Mouse (Mus musculus) MEL-GATA-1-ER (cell line): Measurements from ENCODE around the gene Eif4h.

Experiments used
- DNase-seq: peaks from one replicate; pipeline ENCODE4 v3.0.0-alpha.2; 2012; ENCODE audit warnings: low read depth; ENCODE audit errors: extremely low read depth

The Eif4h gene

GRCm38 (mm10) chr5:134639269-134639682 lies at the start of gene Eif4h:
TSS of gene Eif4h (minus strand) at chr5:134639490.
- peak; percentile 83 for DNase-seq

GRCm38 (mm10) chr5:134688718-134689284 lies 49.5 kb upstream of the Eif4h start:
- DNase-seq, result peak; percentile 94

GRCm38 (mm10) chr5:134688086-134688717 lies 48.9 kb upstream of the Eif4h start, which contains the start of gene Limk1:
TSS of gene Limk1 (minus strand) at chr5:134688598.
- DNase-seq, result no peak

GRCm38 (mm10) chr5:134687187-134687586 lies 47.9 kb upstream of the Eif4h start:
- DNase-seq, result no peak

- no peak for DNase-seq
These were observed 47.3 kb upstream of the Eif4h start for GRCm38 (mm10) chr5:134686541-134686940.

DNA sequence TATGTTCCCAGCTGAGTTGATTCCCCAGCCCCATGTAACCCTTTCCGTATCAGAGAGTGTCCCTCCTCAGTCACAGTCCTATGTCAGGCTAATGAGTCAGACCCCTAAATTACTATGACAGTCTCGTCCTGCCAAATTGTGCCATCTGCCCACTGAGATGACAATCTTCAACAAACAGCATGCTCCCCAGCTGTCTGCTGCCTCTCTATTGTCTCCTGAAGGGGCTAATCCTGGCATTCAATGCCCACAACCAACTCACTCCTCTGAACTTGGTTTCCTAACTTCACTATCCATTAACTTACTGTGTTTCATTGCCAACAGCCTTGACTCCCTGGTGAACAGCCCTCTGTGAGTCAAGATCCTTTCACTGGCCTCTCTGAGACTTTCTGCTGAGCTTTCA lies 45.1 kb upstream of the Eif4h start:
- DNase-seq, result no peak

- no peak for DNase-seq
These were observed 44.5 kb upstream of the Eif4h start for GRCm38 (mm10) chr5:134683813-134684212.

DNA sequence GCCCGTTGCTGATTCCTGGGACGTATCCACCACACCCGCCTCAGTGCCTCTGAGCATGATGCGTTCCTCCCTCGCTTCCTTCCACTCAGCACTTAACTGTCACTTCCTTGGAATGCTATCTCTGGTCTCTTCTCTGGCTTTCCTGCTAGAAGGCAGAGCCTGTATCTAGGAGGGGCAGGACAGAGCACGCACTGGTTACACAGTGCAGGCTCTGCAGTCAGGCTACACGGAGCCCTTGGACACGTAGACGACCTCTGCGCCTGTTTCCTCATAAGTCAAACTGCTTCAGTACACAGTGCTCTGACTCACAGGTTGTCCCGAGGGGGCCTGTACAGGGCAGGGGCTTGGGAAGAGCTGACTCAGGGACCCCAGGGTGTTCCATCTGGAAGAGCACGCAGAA lies 40.9 kb upstream of the Eif4h start:
- no peak for DNase-seq

- DNase-seq, result no peak
These were observed 39.7 kb upstream of the Eif4h start for GRCm38 (mm10) chr5:134678827-134679546.

GRCm38 (mm10) chr5:134678031-134678430 lies 38.7 kb upstream of the Eif4h start:
- no peak for DNase-seq

GRCm38 (mm10) chr5:134677491-134677890 lies 38.2 kb upstream of the Eif4h start:
- DNase-seq, result no peak

- no peak for DNase-seq
These were observed 36.9 kb upstream of the Eif4h start for GRCm38 (mm10) chr5:134675956-134676759.

DNA sequence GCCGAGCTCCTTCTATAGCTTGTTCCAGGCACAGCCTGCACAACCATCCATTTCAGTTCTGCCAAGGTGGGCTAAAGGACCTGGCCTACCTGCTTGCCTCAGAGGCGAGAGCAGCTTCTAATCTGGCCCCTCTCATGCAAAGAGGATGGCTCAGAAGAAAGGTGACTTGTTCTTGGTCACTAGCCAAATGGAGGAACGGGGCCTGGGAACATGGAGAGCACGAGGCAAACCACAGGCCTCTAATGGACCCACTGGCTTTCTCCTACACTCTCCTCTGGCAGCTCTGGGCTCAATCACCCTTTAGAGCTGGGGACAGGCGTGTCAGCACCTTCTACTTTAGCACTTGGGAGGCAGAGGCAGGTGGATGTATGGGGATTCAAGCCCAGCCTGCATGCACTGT lies 35.7 kb upstream of the Eif4h start:
- DNase-seq, result no peak

- DNase-seq, result no peak
These were observed 33.3 kb upstream of the Eif4h start for GRCm38 (mm10) chr5:134672611-134673010.

DNA sequence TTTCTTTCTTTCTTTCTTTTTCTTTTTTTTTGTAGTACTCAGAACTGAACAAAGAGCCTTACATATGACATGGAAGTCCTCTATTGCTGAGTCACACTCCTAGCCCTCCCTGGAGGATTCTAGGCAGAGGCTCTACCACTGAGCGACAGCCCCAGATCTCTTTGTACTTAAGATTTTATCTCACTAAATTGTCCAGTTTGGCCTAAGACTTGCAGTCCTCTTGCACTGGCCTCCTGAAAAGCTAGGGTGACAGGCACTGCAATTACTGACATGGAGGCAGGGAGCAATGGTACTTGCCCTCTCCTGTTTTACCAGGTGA lies 32.9 kb upstream of the Eif4h start:
- DNase-seq, result no peak

GRCm38 (mm10) chr5:134671335-134672197 lies 32.3 kb upstream of the Eif4h start:
- DNase-seq, result no peak

- DNase-seq, result no peak
These were observed 29.9 kb upstream of the Eif4h start for GRCm38 (mm10) chr5:134669001-134669708.

GRCm38 (mm10) chr5:134668495-134668894 lies 29.2 kb upstream of the Eif4h start:
- DNase-seq, result no peak

- no peak for DNase-seq
These were observed 17.4 kb upstream of the Eif4h start for GRCm38 (mm10) chr5:134656708-134657107.

GRCm38 (mm10) chr5:134652015-134652414 lies 12.7 kb upstream of the Eif4h start:
- no peak for DNase-seq
